Mouse (Mus musculus) lung, embryonic 15.5 days (tissue): ENCODE data around the gene Klhdc9. TPM values are rescaled to one million over a fixed set of nuclear protein-coding genes. Genes with fewer than 3 reads are reported as not detected.
"Not testable (repeated sequence)": the region's sequence is repeated elsewhere in the genome, so short reads cannot be mapped to it uniquely, and the experiment has no call there.

ENCODE experiments used
- ATAC-seq: fragments of 200-750 bp; cut with Nextera tagmentation; 2 replicates; pipeline ENCODE4 v1.8.0; 2017; ENCODE audit warnings: moderate number of reproducible peaks, borderline replicate concordance; ENCODE audit not compliant: low FRiP score, low TSS enrichment; ENCODE audit errors: extremely low read depth
- H3K27ac ChIP-seq: fragments of 300-500 bp; sonication (generic); 2 replicates; pipeline ENCODE4 v1.5.1; 2015; ENCODE audit warnings: moderate library complexity, mild to moderate bottlenecking, inconsistent platforms
- H3K27me3 ChIP-seq: fragments of 300-500 bp; sonication (generic); 2 replicates; pipeline ENCODE4 v1.6.1; 2015; ENCODE audit warnings: inconsistent platforms
- H3K36me3 ChIP-seq: fragments of 300-500 bp; sonication (generic); 2 replicates; pipeline ENCODE4 v1.6.1; 2015; ENCODE audit warnings: inconsistent platforms
- H3K4me1 ChIP-seq: fragments of 300-500 bp; sonication (generic); 2 replicates; pipeline ENCODE4 v1.6.1; 2015; ENCODE audit warnings: inconsistent platforms
- H3K4me2 ChIP-seq: fragments of 300-500 bp; sonication (generic); 2 replicates; pipeline ENCODE4 v1.6.1; 2015; ENCODE audit warnings: inconsistent platforms, mild to moderate bottlenecking, moderate library complexity
- H3K4me3 ChIP-seq: fragments of 300-500 bp; sonication (generic); 2 replicates; pipeline ENCODE4 v1.5.1; 2015; ENCODE audit warnings: mild to moderate bottlenecking, inconsistent platforms
- H3K9ac ChIP-seq: fragments of 300-500 bp; sonication (generic); 2 replicates; pipeline ENCODE4 v1.6.1; 2015; ENCODE audit warnings: inconsistent platforms
- H3K9me3 ChIP-seq: fragments of 300-500 bp; sonication (generic); 2 replicates; pipeline ENCODE4 v1.6.1; 2016; ENCODE audit warnings: inconsistent platforms
- WGBS: fragments of 180-500 bp; shearing (Covaris S2); methylation state at CpG from one replicate; pipeline ENCODE4 v1.1.7; 2015; 5-methylcytosine and 5-hydroxymethylcytosine counted together
- polyA plus RNA-seq: library from polyadenylated mRNA; unstranded; fragments of >200 nt; fragmentation: Nextera tagmentation; extraction: Ambion mirVana; gene quantifications from 2 replicates; pipeline ENCODE4 v1.2.1, GENCODE M21; 2015

Klhdc9 gene
- polyA plus RNA-seq, 1 experiment from 2014 or later = 2.6 TPM

GRCm38 (mm10) chr1:171328839-171329432, 31.7 kb downstream of the Klhdc9 start, which contains the start of gene Dedd:
Gene Dedd (plus strand): TSS chr1:171329145.
- WGBS = under 1% methylated on average over 48 of the region's 48 CpGs
- H3K9ac ChIP-seq = peak within 1 kb of the TSS; percentile 91
- ATAC-seq = peak; percentile 94

GRCm38 (mm10) chr1:171328244-171328643, 32.4 kb downstream of the Klhdc9 start:
- no peaks in the 10 kb centered on the region for H3K27me3 ChIP-seq
- WGBS = 15% methylated on average over 9 of the region's 9 CpGs
- H3K4me2 ChIP-seq = peak overlapping the region; percentile 76
- ATAC-seq = no peak
- H3K9ac ChIP-seq = peak overlapping the region; percentile 91
- peaks cover 6% of the 10 kb centered on the region; the same call in 1 of the 2 replicates for H3K36me3 ChIP-seq
- peak overlapping the region; percentile 93 for H3K4me3 ChIP-seq
- H3K27ac ChIP-seq = peak overlapping the region; percentile 99
- H3K9me3 ChIP-seq = no peaks in the 10 kb centered on the region
- peaks cover 35% of the 10 kb centered on the region for H3K4me1 ChIP-seq

More at GRCm38 (mm10) chr1:171328839-171329432, 31.7 kb downstream of the Klhdc9 start, which contains the start of gene Dedd:
- H3K4me3 ChIP-seq = peak within 1 kb of the TSS; percentile 93
- peak within 1 kb of the TSS; percentile 99 for H3K27ac ChIP-seq
- H3K27me3 ChIP-seq = no peaks in the 10 kb centered on the region
- H3K4me1 ChIP-seq = peaks cover 35% of the 10 kb centered on the region
- no peaks in the 10 kb centered on the region for H3K9me3 ChIP-seq
- peak within 1 kb of the TSS; percentile 76 for H3K4me2 ChIP-seq
- H3K36me3 ChIP-seq = peaks cover 6% of the 10 kb centered on the region; the same call in 1 of the 2 replicates

GRCm38 (mm10) chr1:171326588-171326987, 34.0 kb downstream of the Klhdc9 start:
- not testable (repeated sequence) for H3K4me3 ChIP-seq, H3K27ac ChIP-seq, H3K9me3 ChIP-seq, H3K9ac ChIP-seq, H3K27me3 ChIP-seq, H3K36me3 ChIP-seq, ATAC-seq, H3K4me2 ChIP-seq
- peaks cover 28% of the 10 kb centered on the region for H3K4me1 ChIP-seq
- WGBS = 80% methylated on average over 4 of the region's 4 CpGs

- Histone ChIP-seq H3K4me2 (no peak overlapping the region), H3K9ac (no peak overlapping the region), H3K27me3 (no peaks in the 10 kb centered on the region), H3K4me1 (peaks cover 19% of the 10 kb centered on the region), H3K9me3 (no peaks in the 10 kb centered on the region), H3K27ac (no peak overlapping the region), H3K4me3 (no peak overlapping the region), H3K36me3 (no peaks in the 10 kb centered on the region)
- 75% methylated on average over 2 of the region's 2 CpGs for WGBS
- ATAC-seq = no peak
Measured at GRCm38 (mm10) chr1:171325571-171325970, 35.0 kb downstream of the Klhdc9 start.

- WGBS = 71% methylated on average over 1 of the region's 1 CpGs
- no peak overlapping the region for H3K27ac ChIP-seq
- ATAC-seq = no peak
Measured at GRCm38 (mm10) chr1:171322012-171322411, 38.6 kb downstream of the Klhdc9 start.

GRCm38 (mm10) chr1:171321415-171321814, 39.2 kb downstream of the Klhdc9 start:
- H3K9me3 ChIP-seq = no peaks in the 10 kb centered on the region
- no peak overlapping the region for H3K4me3 ChIP-seq
- H3K9ac ChIP-seq = no peak overlapping the region
- no peaks in the 10 kb centered on the region for H3K36me3 ChIP-seq
- no peak overlapping the region for H3K27ac ChIP-seq
- ATAC-seq = no peak
- H3K4me2 ChIP-seq = no peak overlapping the region
- H3K27me3 ChIP-seq = no peaks in the 10 kb centered on the region
- no peaks in the 10 kb centered on the region for H3K4me1 ChIP-seq

More at GRCm38 (mm10) chr1:171322012-171322411, 38.6 kb downstream of the Klhdc9 start:
- H3K27me3 ChIP-seq = no peaks in the 10 kb centered on the region
- no peak overlapping the region for H3K9ac ChIP-seq
- no peaks in the 10 kb centered on the region for H3K36me3 ChIP-seq
- no peak overlapping the region for H3K4me2 ChIP-seq
- no peak overlapping the region for H3K4me3 ChIP-seq
- H3K9me3 ChIP-seq = no peaks in the 10 kb centered on the region
- H3K4me1 ChIP-seq = peaks cover under 1% of the 10 kb centered on the region; the same call in 1 of the 2 replicates

- Histone ChIP-seq H3K9me3 (no peaks in the 10 kb centered on the region), H3K9ac (no peak overlapping the region), H3K4me3 (no peak overlapping the region), H3K27me3 (no peaks in the 10 kb centered on the region), H3K4me2 (no peak overlapping the region; the same call in 1 of the 2 replicates), H3K4me1 (no peaks in the 10 kb centered on the region), H3K27ac (no peak overlapping the region), H3K36me3 (no peaks in the 10 kb centered on the region)
- no peak for ATAC-seq
- WGBS = 25% methylated on average over 5 of the region's 5 CpGs
Measured at GRCm38 (mm10) chr1:171320151-171320550, 40.4 kb downstream of the Klhdc9 start.

- Histone ChIP-seq H3K9ac (no peak overlapping the region), H3K4me3 (no peak overlapping the region), H3K27me3 (no peaks in the 10 kb centered on the region), H3K9me3 (no peaks in the 10 kb centered on the region), H3K36me3 (no peaks in the 10 kb centered on the region), H3K27ac (no peak overlapping the region), H3K4me1 (no peaks in the 10 kb centered on the region), H3K4me2 (no peak overlapping the region; the same call in 1 of the 2 replicates)
- 23% methylated on average over 7 of the region's 7 CpGs for WGBS
- ATAC-seq = no peak
Measured at GRCm38 (mm10) chr1:171319748-171320147, 40.9 kb downstream of the Klhdc9 start.

GRCm38 (mm10) chr1:171309321-171309720, 51.3 kb downstream of the Klhdc9 start:
- ATAC-seq = no peak
- no peaks in the 10 kb centered on the region for H3K9me3 ChIP-seq
- no peaks in the 10 kb centered on the region for H3K36me3 ChIP-seq
- H3K9ac ChIP-seq = no peak overlapping the region
- no peaks in the 10 kb centered on the region for H3K27me3 ChIP-seq
- no peaks in the 10 kb centered on the region for H3K4me1 ChIP-seq
- no peak overlapping the region for H3K4me2 ChIP-seq
- WGBS = 71% methylated on average over 2 of the region's 2 CpGs
- H3K4me3 ChIP-seq = no peak overlapping the region
- no peak overlapping the region for H3K27ac ChIP-seq

Other genes starting within 250 kb of the Klhdc9 start
- 7.2 and 8.3 TPM in 2 replicates for gene Cfap126, start 246.9 kb downstream of the Klhdc9 start, polyA plus RNA-seq
- gene Sdhc, start 210.2 kb downstream of the Klhdc9 start, polyA plus RNA-seq = 256 and 267 TPM in 2 replicates
- 0.69 and 1.0 TPM in 2 replicates for gene Mpz, start 210.1 kb downstream of the Klhdc9 start, polyA plus RNA-seq
- 5.0 and 5.9 TPM in 2 replicates for gene Pcp4l1, start 164.5 kb downstream of the Klhdc9 start, polyA plus RNA-seq
- 0.20 and 0.33 TPM in 2 replicates for gene Nr1i3, start 146.8 kb downstream of the Klhdc9 start, polyA plus RNA-seq
- gene Tomm40l, start 138.3 kb downstream of the Klhdc9 start, polyA plus RNA-seq = 34.9 and 35.4 TPM in 2 replicates
- 9.5 and 38.1 TPM in 2 replicates for gene Apoa2, start 135.7 kb downstream of the Klhdc9 start, polyA plus RNA-seq
- gene Fcer1g, start 126.4 kb downstream of the Klhdc9 start, polyA plus RNA-seq = 46.3 and 46.7 TPM in 2 replicates
- gene Adamts4, start 110.4 kb downstream of the Klhdc9 start, polyA plus RNA-seq = 7.4 and 9.6 TPM in 2 replicates
- 241 and 266 TPM in 2 replicates for gene Ndufs2, start 109.4 kb downstream of the Klhdc9 start, polyA plus RNA-seq
- 81.2 and 87.2 TPM in 2 replicates for gene B4galt3, start 90.5 kb downstream of the Klhdc9 start, polyA plus RNA-seq
- 49.3 and 50.6 TPM in 2 replicates for gene Ppox, start 79.6 kb downstream of the Klhdc9 start, polyA plus RNA-seq
- gene Usp21, start 72.8 kb downstream of the Klhdc9 start, polyA plus RNA-seq = 84.4 and 89.7 TPM in 2 replicates
- 105 and 109 TPM in 2 replicates for gene Ufc1, start 65.8 kb downstream of the Klhdc9 start, polyA plus RNA-seq
- gene Dedd, start 31.7 kb downstream of the Klhdc9 start, polyA plus RNA-seq = 49.5 and 50.5 TPM in 2 replicates
- gene Nit1, start 15.2 kb downstream of the Klhdc9 start, polyA plus RNA-seq = 38.3 and 42.6 TPM in 2 replicates
- 83.8 and 91.3 TPM in 2 replicates for gene Pfdn2, start 15.1 kb downstream of the Klhdc9 start, polyA plus RNA-seq
- gene Nectin4, start 9.3 kb upstream of the Klhdc9 start, polyA plus RNA-seq = 5.1 and 7.3 TPM in 2 replicates
- gene Arhgap30, start 28.2 kb upstream of the Klhdc9 start, polyA plus RNA-seq = 2.2 and 3.4 TPM in 2 replicates
- gene Usf1, start 50.5 kb upstream of the Klhdc9 start, polyA plus RNA-seq = 72.9 and 85.7 TPM in 2 replicates
- gene Tstd1, start 58.1 kb upstream of the Klhdc9 start, polyA plus RNA-seq = 6.4 and 7.5 TPM in 2 replicates
- gene F11r, start 76.7 kb upstream of the Klhdc9 start, polyA plus RNA-seq = 102 and 115 TPM in 2 replicates
- gene Alyref2, start 142.7 kb upstream of the Klhdc9 start, polyA plus RNA-seq = 12.8 and 13.0 TPM in 2 replicates
- gene Itln1, start 174.5 kb upstream of the Klhdc9 start, polyA plus RNA-seq = not detected in 2 replicates
- gene Cd244a, start 198.4 kb upstream of the Klhdc9 start, polyA plus RNA-seq = 0.43 and 0.57 TPM in 2 replicates
- 0.36 and 0.86 TPM in 2 replicates for gene Ly9, start 246.6 kb upstream of the Klhdc9 start, polyA plus RNA-seq